Mouse (Mus musculus) erythroblast, embryonic 14.5 days (primary cell): ENCODE results near the gene Rsph1.

Source experiments
- GATA1 ChIP-seq: IDR thresholded peaks from 2 replicates; pipeline ENCODE4 v1.6.1; 2012; ENCODE audit warnings: low read length, inconsistent platforms, mixed read lengths
- TAL1 ChIP-seq: IDR thresholded peaks from 3 replicates; pipeline ENCODE4 v1.6.1; 2012; ENCODE audit warnings: low read length, inconsistent platforms, mixed read lengths

DNA sequence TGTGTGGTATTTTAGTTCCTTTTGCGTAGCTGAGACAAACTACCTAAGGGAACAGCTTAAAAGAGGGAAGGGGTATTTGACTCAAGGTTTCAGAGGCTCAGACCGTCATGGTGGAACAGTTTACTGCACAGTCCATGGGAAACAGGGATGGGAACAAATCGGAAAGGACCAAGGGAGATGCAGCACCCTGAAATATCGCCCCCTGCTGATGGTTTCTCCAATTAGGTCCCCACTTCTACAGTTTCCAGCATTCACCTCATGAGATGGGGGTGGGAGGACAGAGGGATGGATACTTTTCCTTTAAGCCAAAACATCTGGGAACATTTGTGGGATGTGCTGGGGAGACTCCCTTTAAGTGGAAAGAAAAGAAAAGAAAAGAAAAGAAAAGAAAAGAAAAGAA, 17.4 kb downstream of the Rsph1 start:
- TF ChIP-seq TAL1, result no peak
- no peak for TF ChIP-seq GATA1
